Mouse (Mus musculus): ENCODE data around the gene Tmem223.

DNA sequence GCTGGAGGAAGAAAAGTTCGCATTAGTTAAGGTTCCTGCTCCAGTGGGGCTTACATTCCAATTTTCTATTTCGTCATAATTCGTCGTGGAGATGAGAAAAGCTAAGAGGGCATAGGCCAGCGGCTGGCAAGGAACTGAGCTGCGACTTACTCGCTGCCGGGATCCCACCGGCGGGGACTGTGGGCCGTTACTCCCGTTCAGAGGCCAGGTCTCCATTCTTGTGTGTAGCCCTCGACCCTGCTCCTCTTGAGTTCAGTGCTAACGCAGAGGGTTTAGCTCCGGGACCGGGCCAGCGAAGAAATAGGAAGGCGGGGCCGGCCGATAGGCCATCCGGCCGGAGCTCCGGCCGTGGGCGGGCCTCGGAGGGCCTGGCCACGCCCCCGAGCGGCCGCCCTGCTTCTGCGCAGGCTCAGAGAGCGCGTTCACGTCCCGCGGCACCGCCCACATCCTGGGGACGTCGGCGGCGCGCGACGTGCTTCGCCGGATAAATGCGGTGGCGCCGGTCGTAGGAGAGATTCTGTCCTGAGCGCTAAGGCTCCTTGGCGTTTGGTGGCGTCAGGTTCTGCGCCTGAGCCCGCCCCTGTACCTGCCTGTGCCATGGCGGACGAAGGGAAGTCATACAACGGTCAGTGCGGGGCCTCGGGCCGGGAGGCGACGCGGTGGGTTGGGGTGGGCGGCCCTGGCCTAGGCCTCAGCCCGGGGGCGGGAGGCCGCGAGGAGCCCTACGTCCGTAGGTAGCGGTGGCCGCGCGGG, 14.0 kb upstream of the Tmem223 start, which contains the start of gene Nxf1:
- TF ChIP-seq POLR2A (IDR thresholded peaks at IDR 0.05; ENCODE audit: borderline replicate concordance, low read depth, low read length) (peak; percentile 56; the same call in 1 of the 2 replicates), CTCF (IDR thresholded peaks at IDR 0.05; ENCODE audit: low read depth, low read length) (no peak)
